Mouse (Mus musculus) ES-E14 (cell line): ENCODE measurements at regions not wholly inside any gene's neighbourhood (a gene's known extent, or its start where the extent isn't known, plus 50 kb on each side); places are given as distances from the start of the nearest gene placed in this dataset.

Experiments
- DNase-seq: peaks from one replicate; pipeline ENCODE4 v3.0.0-alpha.2; 2013; ENCODE audit warnings: low read depth, low spot score
- H3K27ac ChIP-seq: 2 replicates; pipeline ENCODE4 v1.5.1; 2012; ENCODE audit warnings: low read depth, mild to moderate bottlenecking, low read length, moderate library complexity, mixed read lengths; ENCODE audit not compliant: poor library complexity, insufficient read depth, severe bottlenecking
- H3K36me3 ChIP-seq: 2 replicates; pipeline ENCODE4 v1.6.1; 2012; ENCODE audit warnings: mild to moderate bottlenecking, low read length, moderate library complexity, mixed read lengths; ENCODE audit not compliant: control insufficient read depth, poor library complexity, insufficient read depth, severe bottlenecking
- H3K4me1 ChIP-seq, 2 experiments: fragments of 150-350 bp in 1 of 2; sonication (generic) in 1 of 2; 2 replicates each; pipeline ENCODE4 v1.6.1; 2012; ENCODE audit warnings: low read length in 2 of 2, mild to moderate bottlenecking in 1 of 2, mixed read lengths in 1 of 2; ENCODE audit not compliant: control insufficient read depth in 2 of 2, insufficient read depth in 2 of 2, poor library complexity in 1 of 2
- H3K4me3 ChIP-seq, 2 experiments: fragments of 150-350 bp in 1 of 2; sonication (generic) in 1 of 2; 2 replicates each; pipeline ENCODE4 v1.5.1; 2012; ENCODE audit warnings: low read length in 2 of 2, low read depth in 1 of 2, mild to moderate bottlenecking in 1 of 2, mixed read lengths in 1 of 2; ENCODE audit not compliant: insufficient read depth in 1 of 2, poor library complexity in 1 of 2, severe bottlenecking in 1 of 2
- H3K9ac ChIP-seq: 2 replicates; pipeline ENCODE4 v1.6.1; 2012; ENCODE audit warnings: low read depth, mild to moderate bottlenecking, low read length, mixed read lengths; ENCODE audit not compliant: poor library complexity, insufficient read depth, severe bottlenecking
- H3K9me3 ChIP-seq: fragments of 150-350 bp; sonication (generic); 2 replicates; pipeline ENCODE4 v1.6.1; 2012; ENCODE audit warnings: low read depth, mild to moderate bottlenecking, low read length; ENCODE audit not compliant: control insufficient read depth, insufficient read depth
- CHD2 ChIP-seq: IDR thresholded peaks from 2 replicates; pipeline ENCODE4 v1.6.1; 2014; ENCODE audit warnings: mild to moderate bottlenecking, low read depth, low read length, inconsistent platforms
- HCFC1 ChIP-seq: IDR thresholded peaks from 2 replicates; pipeline ENCODE4 v1.6.1; 2012; ENCODE audit warnings: low read length, inconsistent platforms, borderline replicate concordance; ENCODE audit not compliant: insufficient read depth
- MAFK ChIP-seq: IDR thresholded peaks from 2 replicates; pipeline ENCODE4 v1.6.1; 2014; ENCODE audit warnings: mild to moderate bottlenecking, low read depth, low read length, inconsistent platforms; ENCODE audit not compliant: insufficient read depth
- ZC3H11A ChIP-seq: IDR thresholded peaks from 2 replicates; pipeline ENCODE4 v1.6.1; 2012; ENCODE audit warnings: low read depth, mild to moderate bottlenecking, inconsistent platforms, low read length, borderline replicate concordance
- ZNF384 ChIP-seq: IDR thresholded peaks from 2 replicates; pipeline ENCODE4 v1.6.1; 2012; ENCODE audit warnings: low read depth, low read length, inconsistent platforms
- in situ Hi-C, 2 experiments: fragments of 600-800 bp; cut with MboI; formaldehyde crosslinking; loops; one replicate each; pipeline ENCODE4 v1.15.1; 2025; ENCODE audit warnings: low sequenced_read_pairs in 2 of 2, inconsistent platforms in 1 of 2; ENCODE audit not compliant: unreplicated experiment in 2 of 2

DNA sequence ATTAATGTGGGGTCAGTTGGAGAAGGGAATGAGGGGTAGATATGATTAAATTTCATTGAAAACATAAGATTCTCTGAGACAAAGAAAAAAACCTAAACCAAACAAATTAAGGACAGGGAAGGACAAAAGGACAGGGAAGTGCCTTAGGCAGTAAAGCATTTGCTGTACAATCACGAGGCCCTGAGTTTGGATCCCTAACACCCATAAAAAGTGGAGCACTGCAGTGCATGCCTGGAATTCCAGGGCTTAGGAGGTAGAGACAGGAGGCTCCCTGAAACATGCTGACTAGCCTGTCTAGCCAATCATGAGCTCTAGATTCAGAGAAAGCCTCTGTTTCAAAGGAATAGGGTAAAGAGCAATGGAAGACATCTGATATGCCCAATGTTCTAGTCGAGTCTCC is 49.9 kb upstream of the Fndc3b start:
- DNase-seq, result no peak
- in situ Hi-C loops, result no loop called here
- Histone ChIP-seq H3K36me3 (no peaks in the 10 kb centered on the region), H3K4me3 (no peak overlapping the region), H3K4me1 (no peaks in the 10 kb centered on the region), H3K27ac (no peak overlapping the region), H3K9me3 (no peaks in the 10 kb centered on the region), H3K9ac (no peak overlapping the region)
- no peak for TF ChIP-seq CHD2
- no peak for TF ChIP-seq ZC3H11A
- no peak for TF ChIP-seq HCFC1
- no peak for TF ChIP-seq MAFK
- TF ChIP-seq ZNF384, result no peak
